Mouse (Mus musculus): ENCODE measurements around the gene Bsn. TPM values are rescaled to one million over a fixed set of nuclear protein-coding genes. Genes with fewer than 3 reads are reported as not detected.

Gene Bsn
- polyA plus RNA-seq, 1 experiment from 2014 or later, result 0.36 TPM

DNA sequence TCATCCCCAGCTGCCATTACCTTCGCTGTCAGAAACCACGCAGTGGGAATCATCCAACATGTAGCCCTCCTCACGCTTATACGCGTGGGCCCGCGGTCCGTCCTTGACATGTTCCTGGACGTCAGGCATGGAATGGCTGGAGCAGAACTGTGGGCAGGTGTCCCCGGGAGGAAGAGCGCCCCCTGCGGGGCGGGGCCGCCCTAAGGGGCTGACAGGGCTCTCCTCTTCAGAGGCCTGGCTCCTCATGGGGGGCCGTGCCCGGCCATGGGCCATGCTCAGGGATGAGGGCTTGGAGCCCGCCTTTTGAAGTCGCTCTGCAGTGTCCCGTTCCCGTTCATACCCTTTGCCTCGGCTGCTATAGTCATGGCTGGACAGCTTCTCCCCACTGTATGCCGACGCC, 84.1 kb downstream of the Bsn start:
- WGBS, result 89% methylated on average over 23 of the region's 23 CpGs
- Histone ChIP-seq H3K27ac (replicated peaks) (no peak overlapping the region), H3K4me1 (peaks cover 34% of the 10 kb centered on the region), H3K4me2 (no peak overlapping the region), H3K27me3 (replicated peaks) (peaks cover 29% of the 10 kb centered on the region), H3K4me3 (no peak overlapping the region), H3K36me3 (no peaks in the 10 kb centered on the region), H3K9me3 (no peaks in the 10 kb centered on the region), H3K9ac (no peak overlapping the region)
- no peak for ATAC-seq (ENCODE audit: extremely low read depth, insufficient number of reproducible peaks, low FRiP score, low TSS enrichment)

GRCm38 (mm10) chr9:108105549-108105863, 84.7 kb downstream of the Bsn start:
- peak overlapping the region; percentile 69; the same call in 1 of the 2 replicates for H3K9ac ChIP-seq
- H3K4me2 ChIP-seq, result no peak overlapping the region
- no peak overlapping the region for H3K4me3 ChIP-seq
- H3K9me3 ChIP-seq, result no peaks in the 10 kb centered on the region
- no peaks in the 10 kb centered on the region for H3K36me3 ChIP-seq
- peaks cover 28% of the 10 kb centered on the region for H3K4me1 ChIP-seq
- WGBS, result 79% methylated on average over 12 of the region's 12 CpGs
- no peak for ATAC-seq (ENCODE audit: extremely low read depth, insufficient number of reproducible peaks, low FRiP score, low TSS enrichment)
- H3K27me3 ChIP-seq (replicated peaks), result peaks cover 24% of the 10 kb centered on the region
- H3K27ac ChIP-seq (replicated peaks), result no peak overlapping the region

- Histone ChIP-seq H3K36me3 (no peaks in the 10 kb centered on the region), H3K27ac (replicated peaks) (no peak overlapping the region), H3K9ac (peak overlapping the region; percentile 69), H3K4me1 (peaks cover 23% of the 10 kb centered on the region), H3K4me3 (peak overlapping the region; percentile 8; the same call in 1 of the 2 replicates), H3K9me3 (no peaks in the 10 kb centered on the region), H3K4me2 (peak overlapping the region; percentile 44), H3K27me3 (replicated peaks) (peaks cover 18% of the 10 kb centered on the region)
- WGBS, result 42% methylated on average over 30 of the region's 31 CpGs
- ATAC-seq (ENCODE audit: extremely low read depth, insufficient number of reproducible peaks, low FRiP score, low TSS enrichment), result peak; percentile 1; the same call in 1 of the 2 replicates
Observed at GRCm38 (mm10) chr9:108104766-108105548, 85.2 kb downstream of the Bsn start.

- Histone ChIP-seq H3K4me2 (no peak overlapping the region), H3K9me3 (no peaks in the 10 kb centered on the region), H3K27ac (replicated peaks) (no peak overlapping the region), H3K36me3 (no peaks in the 10 kb centered on the region), H3K4me1 (peaks cover 41% of the 10 kb centered on the region), H3K9ac (no peak overlapping the region), H3K4me3 (no peak overlapping the region), H3K27me3 (replicated peaks) (no peaks in the 10 kb centered on the region)
- ATAC-seq (ENCODE audit: extremely low read depth, insufficient number of reproducible peaks, low FRiP score, low TSS enrichment), result no peak
- WGBS, result 86% methylated on average over 8 of the region's 8 CpGs
Observed at GRCm38 (mm10) chr9:108099619-108100018, 90.6 kb downstream of the Bsn start.

DNA sequence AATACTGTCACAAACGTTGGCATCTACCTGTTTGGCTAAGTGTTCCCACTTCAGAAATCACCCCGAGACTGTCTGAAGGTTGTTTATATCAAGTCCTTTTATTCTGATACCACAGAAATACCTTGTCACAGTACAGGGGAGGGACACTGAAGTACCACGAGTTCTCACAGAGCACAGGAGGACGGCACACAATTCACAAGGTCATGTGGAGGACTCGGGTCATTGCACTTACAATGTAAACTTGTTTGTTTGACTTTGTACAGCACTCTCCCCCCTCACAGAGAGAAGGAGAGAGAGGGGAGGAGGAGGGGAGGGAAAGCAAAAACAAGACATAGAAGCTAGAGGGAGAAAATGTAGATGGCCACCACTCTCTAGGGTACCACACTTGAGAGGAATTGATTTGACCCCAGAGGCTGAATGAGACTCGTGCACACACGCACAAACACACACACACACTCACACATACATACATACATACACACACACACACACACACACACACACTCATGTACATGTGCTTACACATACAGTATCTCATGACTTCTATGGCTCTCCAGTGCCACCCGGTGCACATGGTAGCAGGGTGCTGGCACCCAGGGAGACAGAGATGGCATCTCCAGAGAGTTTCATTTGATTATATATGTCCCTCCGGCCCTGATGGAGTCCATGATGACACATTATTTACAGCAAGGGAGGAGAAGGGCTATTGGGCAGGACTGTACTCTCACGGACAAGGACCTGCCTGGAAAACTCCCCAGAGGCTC, 94.1 kb downstream of the Bsn start:
- peak overlapping the region; percentile 49 for H3K27ac ChIP-seq (replicated peaks)
- peaks cover 52% of the 10 kb centered on the region for H3K4me1 ChIP-seq
- no peak for ATAC-seq (ENCODE audit: extremely low read depth, insufficient number of reproducible peaks, low FRiP score, low TSS enrichment)
- no peaks in the 10 kb centered on the region for H3K9me3 ChIP-seq
- H3K4me3 ChIP-seq, result peak overlapping the region; percentile 80; the same call in 1 of the 2 replicates
- peaks cover 18% of the 10 kb centered on the region for H3K36me3 ChIP-seq
- 59% methylated on average over 10 of the region's 10 CpGs for WGBS
- H3K9ac ChIP-seq, result peak overlapping the region; percentile 62; the same call in 1 of the 2 replicates
- peak overlapping the region; percentile 100 for H3K4me2 ChIP-seq
- no peaks in the 10 kb centered on the region for H3K27me3 ChIP-seq (replicated peaks)

DNA sequence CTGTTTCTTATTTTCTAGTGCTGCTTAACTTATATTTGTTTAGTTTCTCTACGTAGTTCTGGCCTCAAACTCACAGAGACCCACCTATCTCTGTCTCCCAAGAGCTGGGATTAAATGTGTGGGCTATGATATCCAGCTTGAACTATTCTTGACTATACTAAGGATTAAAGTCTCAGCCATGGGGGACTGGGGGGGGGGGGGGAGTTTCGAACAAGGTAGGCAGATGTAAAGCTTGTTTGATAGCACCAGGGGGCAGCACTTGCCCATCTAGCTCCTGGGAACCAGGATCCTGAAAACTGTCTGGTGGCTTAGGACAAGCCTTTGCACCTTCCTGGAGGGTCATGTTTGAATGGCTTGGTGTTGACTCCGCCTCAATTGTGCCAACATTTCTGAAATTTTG, 94.7 kb downstream of the Bsn start:
- peak overlapping the region; percentile 80 for H3K4me3 ChIP-seq
- H3K4me2 ChIP-seq, result peak overlapping the region; percentile 100
- ATAC-seq (ENCODE audit: extremely low read depth, insufficient number of reproducible peaks, low FRiP score, low TSS enrichment), result no peak
- 10% methylated on average over 3 of the region's 3 CpGs for WGBS
- no peaks in the 10 kb centered on the region for H3K9me3 ChIP-seq
- H3K27me3 ChIP-seq (replicated peaks), result no peaks in the 10 kb centered on the region
- H3K4me1 ChIP-seq, result peaks cover 52% of the 10 kb centered on the region
- H3K9ac ChIP-seq, result peak overlapping the region; percentile 91
- peaks cover 24% of the 10 kb centered on the region for H3K36me3 ChIP-seq
- H3K27ac ChIP-seq (replicated peaks), result peak overlapping the region; percentile 82

DNA sequence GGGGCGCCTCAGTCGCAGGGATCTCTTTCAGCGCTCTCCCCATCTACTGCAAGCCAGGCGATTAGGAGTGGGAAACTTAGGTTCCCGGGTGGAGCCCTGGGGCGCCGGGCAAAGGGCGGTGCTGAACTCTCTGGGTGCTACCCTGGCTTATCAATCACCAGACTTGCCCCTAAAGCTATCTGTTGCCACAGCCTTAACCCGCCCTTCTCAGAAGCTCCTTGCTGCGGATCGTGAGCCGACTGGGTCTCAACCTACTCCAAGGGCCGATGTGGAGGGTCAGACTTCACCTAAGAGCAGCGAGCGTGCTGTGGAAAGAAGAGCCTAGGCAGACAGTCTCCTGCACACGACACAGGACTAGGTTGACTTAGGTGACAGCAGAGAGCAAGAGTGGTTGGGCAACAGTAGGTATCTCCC, 95.2 kb downstream of the Bsn start:
- peaks cover 29% of the 10 kb centered on the region for H3K36me3 ChIP-seq
- peak overlapping the region; percentile 100 for H3K4me2 ChIP-seq
- H3K4me1 ChIP-seq, result peaks cover 52% of the 10 kb centered on the region
- H3K27me3 ChIP-seq (replicated peaks), result no peaks in the 10 kb centered on the region
- whole genome bisulfite sequencing, result 0% methylated on average over 16 of the region's 16 CpGs
- H3K4me3 ChIP-seq, result peak overlapping the region; percentile 80
- peak overlapping the region; percentile 91 for H3K9ac ChIP-seq
- H3K9me3 ChIP-seq, result no peaks in the 10 kb centered on the region
- H3K27ac ChIP-seq (replicated peaks), result peak overlapping the region; percentile 82
- peak; percentile 10; the same call in 1 of the 2 replicates for ATAC-seq (ENCODE audit: extremely low read depth, insufficient number of reproducible peaks, low FRiP score, low TSS enrichment)

GRCm38 (mm10) chr9:108094184-108094941, 95.8 kb downstream of the Bsn start, which contains the start of gene Apeh:
TSS of gene Apeh (minus strand) at chr9:108094606.
- H3K4me1 ChIP-seq, result peaks cover 52% of the 10 kb centered on the region
- H3K27ac ChIP-seq (replicated peaks), result peak within 1 kb of the TSS; percentile 82
- peak within 1 kb of the TSS; percentile 100 for H3K4me2 ChIP-seq
- no peaks in the 10 kb centered on the region for H3K27me3 ChIP-seq (replicated peaks)
- ATAC-seq (ENCODE audit: extremely low read depth, insufficient number of reproducible peaks, low FRiP score, low TSS enrichment), result peak; percentile 91
- H3K9ac ChIP-seq, result peak within 1 kb of the TSS; percentile 91
- H3K4me3 ChIP-seq, result peak within 1 kb of the TSS; percentile 80
- no peaks in the 10 kb centered on the region for H3K9me3 ChIP-seq
- H3K36me3 ChIP-seq, result peaks cover 35% of the 10 kb centered on the region
- WGBS, result under 1% methylated on average over 50 of the region's 52 CpGs

GRCm38 (mm10) chr9:108093586-108093985, 96.6 kb downstream of the Bsn start:
- H3K9ac ChIP-seq, result peak overlapping the region; percentile 91
- H3K4me2 ChIP-seq, result peak overlapping the region; percentile 100
- ATAC-seq (ENCODE audit: extremely low read depth, insufficient number of reproducible peaks, low FRiP score, low TSS enrichment), result no peak
- H3K27me3 ChIP-seq (replicated peaks), result no peaks in the 10 kb centered on the region
- 62% methylated on average over 10 of the region's 10 CpGs for WGBS
- peak overlapping the region; percentile 82 for H3K27ac ChIP-seq (replicated peaks)
- H3K4me1 ChIP-seq, result peaks cover 50% of the 10 kb centered on the region
- H3K4me3 ChIP-seq, result peak overlapping the region; percentile 80
- no peaks in the 10 kb centered on the region for H3K9me3 ChIP-seq
- H3K36me3 ChIP-seq, result peaks cover 43% of the 10 kb centered on the region

- Histone ChIP-seq H3K27ac (replicated peaks) (no peak overlapping the region), H3K36me3 (peaks cover 72% of the 10 kb centered on the region), H3K4me1 (peaks cover 22% of the 10 kb centered on the region), H3K4me2 (no peak overlapping the region), H3K9me3 (no peaks in the 10 kb centered on the region), H3K9ac (no peak overlapping the region), H3K27me3 (replicated peaks) (no peaks in the 10 kb centered on the region), H3K4me3 (no peak overlapping the region)
- WGBS, result 95% methylated on average over 7 of the region's 7 CpGs
- ATAC-seq (ENCODE audit: extremely low read depth, insufficient number of reproducible peaks, low FRiP score, low TSS enrichment), result no peak
Observed at GRCm38 (mm10) chr9:108090611-108091120, 99.5 kb downstream of the Bsn start.

DNA sequence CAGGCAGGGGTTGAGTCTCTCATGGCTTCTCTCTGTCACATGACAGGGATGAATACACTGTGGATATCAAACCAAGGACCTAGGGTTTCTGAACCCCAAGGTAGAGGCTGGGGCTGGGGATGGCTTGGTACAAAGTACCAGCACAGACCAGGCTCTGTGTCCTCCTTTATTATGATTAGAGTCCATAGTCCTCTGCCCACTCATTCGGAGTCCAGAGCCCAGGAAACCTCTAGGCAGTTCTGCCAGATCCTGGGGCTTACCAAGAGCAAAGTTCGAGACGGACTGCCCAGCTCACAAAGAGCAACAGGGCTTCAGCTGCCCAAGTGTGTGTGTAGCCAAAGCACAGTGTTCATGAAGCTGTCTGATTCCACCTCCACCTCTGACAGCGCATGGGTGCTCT, 104.9 kb downstream of the Bsn start:
- Histone ChIP-seq H3K4me1 (peaks cover 32% of the 10 kb centered on the region), H3K27me3 (replicated peaks) (peaks cover 45% of the 10 kb centered on the region), H3K36me3 (peaks cover 64% of the 10 kb centered on the region), H3K27ac (replicated peaks) (no peak overlapping the region), H3K4me3 (no peak overlapping the region), H3K9me3 (no peaks in the 10 kb centered on the region), H3K9ac (peak overlapping the region; percentile 7; the same call in 1 of the 2 replicates), H3K4me2 (no peak overlapping the region)
- 96% methylated on average over 4 of the region's 4 CpGs for WGBS
- ATAC-seq (ENCODE audit: extremely low read depth, insufficient number of reproducible peaks, low FRiP score, low TSS enrichment), result no peak

Data from heart, embryonic 13.5 days (tissue).